Mouse (Mus musculus) olfactory bulb, adult 2 months (tissue): ENCODE data around the gene Snorc. TPM values are rescaled to one million over a fixed set of nuclear protein-coding genes. Genes with fewer than 3 reads are reported as not detected.

Experiments used
- H3K27ac ChIP-seq: fragments of 200-500 bp; 2 replicates; pipeline ENCODE4 v1.5.1; 2012; ENCODE audit warnings: low read depth, low read length; ENCODE audit not compliant: insufficient read depth
- H3K4me1 ChIP-seq: fragments of 200-500 bp; 2 replicates; pipeline ENCODE4 v1.6.1; 2012; ENCODE audit warnings: low read length; ENCODE audit not compliant: control insufficient read depth, insufficient read depth
- H3K4me3 ChIP-seq: fragments of 200-500 bp; 2 replicates; pipeline ENCODE4 v1.5.1; 2012; ENCODE audit warnings: mild to moderate bottlenecking, low read depth, low read length, moderate library complexity; ENCODE audit not compliant: insufficient read depth
- CTCF ChIP-seq: fragments of 200-500 bp; IDR thresholded peaks from 2 replicates; pipeline ENCODE4 v1.5.1; 2012; ENCODE audit warnings: low read depth, mild to moderate bottlenecking, low read length, moderate library complexity; ENCODE audit not compliant: insufficient read depth
- POLR2A ChIP-seq: fragments of 200-500 bp; IDR thresholded peaks from 2 replicates; pipeline ENCODE4 v1.6.1; 2012; ENCODE audit warnings: mild to moderate bottlenecking, low read depth, low read length, moderate library complexity; ENCODE audit not compliant: insufficient read depth
- WGBS: fragments of 180-500 bp; shearing (Covaris S2); methylation state at CpG from one replicate; pipeline ENCODE4 v1.1.7; 2018; 5-methylcytosine and 5-hydroxymethylcytosine counted together
- polyA plus RNA-seq: library from polyadenylated mRNA; stranded (reverse); fragments of >200 nt; gene quantifications from 2 replicates; pipeline ENCODE4 v1.2.4, GENCODE M21; 2012; ENCODE audit warnings: low replicate concordance; ENCODE audit not compliant: missing spikeins, insufficient read depth, insufficient read length

Snorc gene
- polyA plus RNA-seq, 1 experiment, result not detected

- H3K27ac ChIP-seq, result no peak overlapping the region
- H3K4me1 ChIP-seq, result peaks cover 23% of the 10 kb centered on the region
- TF ChIP-seq POLR2A (no peak), CTCF (no peak)
- peak overlapping the region; percentile 95 for H3K4me3 ChIP-seq
- WGBS, result 17% methylated on average over 26 of the region's 26 CpGs
Observed at GRCm38 (mm10) chr1:87508591-87509560, 38.8 kb downstream of the Snorc start.

GRCm38 (mm10) chr1:87509561-87510165 is 39.6 kb downstream of the Snorc start, which contains the start of gene Neu2:
TSS of gene Neu2 (plus strand) at chr1:87509889.
- WGBS, result under 1% methylated on average over 56 of the region's 56 CpGs
- Histone ChIP-seq H3K27ac (peak within 1 kb of the TSS; percentile 51), H3K4me1 (peaks cover 16% of the 10 kb centered on the region), H3K4me3 (peak within 1 kb of the TSS; percentile 95)
- TF ChIP-seq CTCF, result no peak
- no peak for TF ChIP-seq POLR2A

- peak overlapping the region; percentile 51 for H3K27ac ChIP-seq
- WGBS, result under 1% methylated on average over 49 of the region's 61 CpGs
- peak overlapping the region; percentile 95 for H3K4me3 ChIP-seq
- TF ChIP-seq POLR2A (peak; percentile 42; the same call in 1 of the 2 replicates), CTCF (no peak; the same call in 1 of the 2 replicates)
- H3K4me1 ChIP-seq, result peaks cover 17% of the 10 kb centered on the region
Observed at GRCm38 (mm10) chr1:87510166-87510691, 40.2 kb downstream of the Snorc start.

GRCm38 (mm10) chr1:87510845-87511244 is 40.8 kb downstream of the Snorc start:
- TF ChIP-seq POLR2A (no peak), CTCF (no peak)
- Histone ChIP-seq H3K27ac (peak overlapping the region; percentile 42), H3K4me1 (peaks cover 14% of the 10 kb centered on the region; the same call in 1 of the 2 replicates), H3K4me3 (peak overlapping the region; percentile 95)
- WGBS, result 11% methylated on average over 5 of the region's 5 CpGs

GRCm38 (mm10) chr1:87520467-87520866 is 50.4 kb downstream of the Snorc start:
- peaks cover 6% of the 10 kb centered on the region; the same call in 1 of the 2 replicates for H3K4me1 ChIP-seq
- no peak overlapping the region for H3K4me3 ChIP-seq
- no peak overlapping the region for H3K27ac ChIP-seq
- TF ChIP-seq POLR2A (no peak), CTCF (no peak)

- Histone ChIP-seq H3K4me3 (no peak overlapping the region), H3K27ac (no peak overlapping the region), H3K4me1 (peaks cover 6% of the 10 kb centered on the region; the same call in 1 of the 2 replicates)
- 61% methylated on average over 1 of the region's 1 CpGs for WGBS
- TF ChIP-seq POLR2A, result no peak
- TF ChIP-seq CTCF, result no peak
Observed at GRCm38 (mm10) chr1:87521523-87521922, 51.5 kb downstream of the Snorc start.

- peaks cover 13% of the 10 kb centered on the region for H3K4me1 ChIP-seq
- TF ChIP-seq POLR2A (no peak), CTCF (no peak)
- no peak overlapping the region for H3K4me3 ChIP-seq
- H3K27ac ChIP-seq, result no peak overlapping the region
- WGBS, result 96% methylated on average over 7 of the region's 7 CpGs
Observed at GRCm38 (mm10) chr1:87525041-87525440, 55.0 kb downstream of the Snorc start.

Other genes starting within 250 kb of the Snorc start
- gene Efhd1, start 205.9 kb upstream of the Snorc start, polyA plus RNA-seq, result not detected in 2 replicates
- 228 TPM in 1 of 2 replicates, not detected in the other for gene Gigyf2, start 143.3 kb upstream of the Snorc start, polyA plus RNA-seq
- gene Kcnj13, start 75.5 kb upstream of the Snorc start, polyA plus RNA-seq, result not detected in 2 replicates
- not detected in 2 replicates for gene Neu2, start 39.6 kb downstream of the Snorc start, polyA plus RNA-seq
- not detected in 2 replicates for gene Ngef, start 103.6 kb downstream of the Snorc start, polyA plus RNA-seq
- not detected in 2 replicates for gene Inpp5d, start 150.0 kb downstream of the Snorc start, polyA plus RNA-seq